Mouse (Mus musculus) midbrain, postnatal 0 days (tissue): Measurements from ENCODE around the gene U90926. TPM values are rescaled to one million over a fixed set of nuclear protein-coding genes. Genes with fewer than 3 reads are reported as not detected.

Experiments used
- ATAC-seq: fragments of 200-750 bp; cut with Nextera tagmentation; 2 replicates; pipeline ENCODE4 v1.8.0; 2017; ENCODE audit warnings: moderate number of reproducible peaks, mild to moderate bottlenecking, moderate TSS enrichment, moderate library complexity; ENCODE audit not compliant: low FRiP score
- DNase-seq: peaks from one replicate; pipeline ENCODE4 v3.0.0-alpha.2; 2015; ENCODE audit warnings: low spot score
- H3K27ac ChIP-seq: fragments of 300-500 bp; sonication (generic); 2 replicates; pipeline ENCODE4 v1.5.1; 2014; ENCODE audit warnings: low read depth, mild to moderate bottlenecking, low read length, mixed read lengths
- H3K27me3 ChIP-seq: fragments of 300-500 bp; sonication (generic); 2 replicates; pipeline ENCODE4 v1.6.1; 2014; ENCODE audit warnings: low read length, control low read depth, mixed read lengths; ENCODE audit not compliant: insufficient read depth
- H3K36me3 ChIP-seq: fragments of 300-500 bp; sonication (generic); 2 replicates; pipeline ENCODE4 v1.6.1; 2014; ENCODE audit warnings: low read length, control low read depth, mixed read lengths; ENCODE audit not compliant: insufficient read depth
- H3K4me1 ChIP-seq: fragments of 300-500 bp; sonication (generic); 2 replicates; pipeline ENCODE4 v1.6.1; 2014; ENCODE audit warnings: mild to moderate bottlenecking, control low read depth, antibody characterized with exemption, low read length, mixed read lengths; ENCODE audit not compliant: insufficient read depth
- H3K4me2 ChIP-seq: fragments of 300-500 bp; sonication (generic); 2 replicates; pipeline ENCODE4 v1.6.1; 2014; ENCODE audit warnings: low read depth, mild to moderate bottlenecking, low read length, mixed read lengths; ENCODE audit not compliant: poor library complexity, severe bottlenecking
- H3K4me3 ChIP-seq: fragments of 300-500 bp; sonication (generic); 2 replicates; pipeline ENCODE4 v1.5.1; 2014; ENCODE audit warnings: low read depth, mild to moderate bottlenecking, low read length, moderate library complexity
- H3K9ac ChIP-seq: fragments of 300-500 bp; sonication (generic); replicated peaks from 2 replicates; pipeline ENCODE4 v1.6.1; 2014; ENCODE audit warnings: mild to moderate bottlenecking, low read length, moderate library complexity, mixed read lengths; ENCODE audit not compliant: poor library complexity, severe bottlenecking
- H3K9me3 ChIP-seq: fragments of 300-500 bp; sonication (generic); 2 replicates; pipeline ENCODE4 v1.6.1; 2016; ENCODE audit warnings: low read length, control low read depth
- CTCF ChIP-seq: IDR thresholded peaks from 2 replicates; pipeline ENCODE4 v1.5.1; 2016; ENCODE audit warnings: antibody characterized with exemption, mild to moderate bottlenecking
- WGBS: fragments of 180-500 bp; shearing (Covaris S2); extraction: QIAGEN DNeasy Blood & Tissue Kit; methylation state at CpG from one replicate; pipeline ENCODE4 v1.1.7; 2014; 5-methylcytosine and 5-hydroxymethylcytosine counted together
- polyA plus RNA-seq: library from polyadenylated mRNA; unstranded; fragments of >200 nt; fragmentation: Nextera tagmentation; extraction: Ambion mirVana; gene quantifications from 2 replicates; pipeline ENCODE4 v1.2.1, GENCODE M21; 2015
- total RNA-seq: library from RNA; depleted of rRNA; stranded (reverse); fragments of >200 nt; gene quantifications from 2 replicates; pipeline ENCODE4 v1.2.3, GENCODE M21; 2014

Gene U90926
- total and polyA plus RNA-seq, 2 experiments from 2014 or later, result not detected

DNA sequence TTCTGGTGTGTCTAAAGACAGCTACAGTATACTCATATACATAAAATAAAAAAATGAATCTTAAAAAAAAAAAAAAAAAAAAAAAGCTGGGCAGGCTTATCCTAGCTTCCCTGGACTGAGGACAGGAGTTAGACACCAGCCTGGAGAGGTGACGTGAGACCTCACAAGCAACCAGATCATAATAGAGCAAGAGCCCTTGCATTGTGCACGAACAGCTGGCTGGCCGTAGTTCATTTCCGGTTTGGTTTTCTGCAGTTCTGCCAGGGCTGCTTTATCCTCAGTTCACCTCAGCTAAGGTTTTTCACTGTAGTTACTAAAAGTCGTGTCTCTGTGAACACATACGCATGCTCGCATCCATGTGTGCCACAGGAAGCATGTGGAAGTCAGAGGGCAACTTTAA is 12.6 kb upstream of the U90926 start:
- no peak overlapping the region for H3K4me2 ChIP-seq
- no peak overlapping the region for H3K9ac ChIP-seq
- no peak for DNase-seq
- ATAC-seq, result no peak
- H3K4me3 ChIP-seq, result no peak overlapping the region
- no peak overlapping the region for H3K27ac ChIP-seq
- no peak for TF ChIP-seq CTCF
- H3K4me1 ChIP-seq, result no peaks in the 10 kb centered on the region
- WGBS, result 89% methylated on average over 7 of the region's 7 CpGs
- H3K27me3 ChIP-seq, result no peaks in the 10 kb centered on the region
- H3K9me3 ChIP-seq, result no peaks in the 10 kb centered on the region
- H3K36me3 ChIP-seq, result no peaks in the 10 kb centered on the region

DNA sequence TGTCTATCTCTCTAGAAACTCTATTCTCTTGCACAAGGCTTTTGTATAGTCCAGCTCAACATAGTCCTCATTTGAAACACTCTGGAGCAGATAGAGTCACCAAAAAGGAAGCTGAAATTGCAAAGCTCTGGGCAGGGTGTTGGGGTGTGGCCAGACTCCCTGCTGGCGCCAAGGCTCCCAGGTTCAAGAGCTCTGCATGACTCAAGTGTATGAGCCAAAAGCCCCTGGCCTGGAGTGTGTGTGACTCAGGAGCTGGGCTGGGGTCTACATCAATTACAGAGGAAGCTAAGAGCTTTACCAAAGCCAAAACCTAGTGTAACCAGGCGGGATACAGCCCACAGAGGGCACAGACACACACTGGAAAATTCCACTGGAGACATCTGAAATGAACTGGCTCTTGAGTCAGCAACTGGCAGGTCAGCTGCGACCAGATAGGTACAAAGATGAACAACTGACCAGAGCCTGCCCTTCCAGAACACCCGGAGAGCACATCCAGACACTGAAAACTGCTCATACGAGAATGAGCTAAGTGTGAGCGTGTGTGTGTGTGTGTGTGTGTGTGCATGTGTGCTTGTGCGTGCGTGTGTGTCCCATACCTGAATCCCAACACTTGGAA is 5.2 kb upstream of the U90926 start:
- WGBS, result 92% methylated on average over 8 of the region's 8 CpGs
- Histone ChIP-seq H3K9ac (no peak overlapping the region), H3K27me3 (no peaks in the 10 kb centered on the region), H3K4me3 (no peak overlapping the region), H3K9me3 (no peaks in the 10 kb centered on the region), H3K36me3 (no peaks in the 10 kb centered on the region), H3K27ac (no peak overlapping the region), H3K4me1 (peaks cover 5% of the 10 kb centered on the region; the same call in 1 of the 2 replicates), H3K4me2 (no peak overlapping the region)
- DNase-seq (no peak), ATAC-seq (no peak)
- TF ChIP-seq CTCF, result no peak

DNA sequence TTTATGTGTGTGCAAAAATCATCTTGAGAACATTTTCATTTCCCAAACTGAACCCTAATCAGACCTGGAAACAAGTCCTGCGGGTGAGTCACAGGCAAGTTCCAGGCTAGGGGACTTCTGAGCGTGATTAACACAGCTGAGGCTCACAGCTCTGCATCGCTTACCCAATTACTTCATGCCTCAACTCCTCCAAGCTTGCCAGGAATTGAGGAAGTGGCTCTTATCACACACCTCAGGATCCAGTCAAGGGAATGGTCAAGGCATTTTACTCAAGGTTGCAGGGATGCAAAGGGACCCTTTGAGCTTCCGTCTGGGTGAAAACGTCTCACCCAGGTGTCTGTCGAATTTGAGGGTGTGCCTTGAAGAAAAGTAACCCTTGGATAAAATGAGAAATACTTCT is 4.6 kb upstream of the U90926 start:
- H3K4me2 ChIP-seq, result no peak overlapping the region
- H3K4me1 ChIP-seq, result peaks cover 5% of the 10 kb centered on the region; the same call in 1 of the 2 replicates
- no peak for TF ChIP-seq CTCF
- H3K9me3 ChIP-seq, result no peaks in the 10 kb centered on the region
- no peaks in the 10 kb centered on the region for H3K27me3 ChIP-seq
- H3K4me3 ChIP-seq, result no peak overlapping the region
- WGBS, result 75% methylated on average over 6 of the region's 6 CpGs
- H3K36me3 ChIP-seq, result no peaks in the 10 kb centered on the region
- ATAC-seq (no peak), DNase-seq (no peak)
- 0 out of 2 replicates have a peak overlapping the region, but pooled peaks have one; percentile 68 for H3K27ac ChIP-seq
- H3K9ac ChIP-seq, result no peak overlapping the region

DNA sequence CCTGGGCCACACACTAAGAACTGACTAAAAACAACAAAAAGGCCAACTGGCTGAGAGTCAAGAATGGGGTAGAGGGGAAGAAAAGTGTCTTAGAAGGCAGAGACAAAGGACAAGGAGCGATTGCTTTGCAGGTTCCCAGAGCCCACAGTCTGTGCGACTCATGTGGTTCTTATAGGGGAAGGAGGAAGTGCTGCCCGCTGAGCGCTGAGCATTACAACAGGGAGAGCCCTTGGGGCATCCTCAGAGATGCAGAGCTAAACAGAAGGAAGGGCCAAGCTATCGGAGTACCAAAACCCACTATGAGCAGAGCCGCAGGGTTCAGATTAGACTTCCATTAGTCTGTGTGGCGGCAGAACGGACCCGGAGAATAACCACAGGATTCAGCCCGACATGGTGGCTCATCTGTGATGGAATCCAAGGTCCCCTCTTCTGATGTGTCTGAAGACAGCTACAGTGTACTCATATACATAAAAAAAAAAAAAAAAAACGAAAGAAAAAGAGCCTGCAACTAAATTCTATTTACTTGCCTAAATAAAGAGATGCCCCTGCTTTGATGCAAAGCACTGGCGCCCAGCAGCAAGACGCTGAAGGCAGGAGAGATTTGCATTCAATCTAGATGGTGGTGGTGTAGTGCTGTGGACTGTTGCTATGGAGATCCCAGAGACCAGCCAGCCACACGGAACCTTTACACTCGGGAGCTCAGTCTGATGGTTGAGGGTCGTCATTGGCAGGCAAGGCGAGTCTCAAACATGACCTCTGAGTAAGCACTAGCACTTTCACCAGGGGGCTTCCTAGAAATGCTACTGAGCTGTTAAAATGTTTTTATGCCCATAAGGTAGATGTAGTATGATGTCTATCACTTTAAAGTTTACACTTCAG is 3.9 kb upstream of the U90926 start:
- no peak for TF ChIP-seq CTCF
- ATAC-seq (peak; percentile 86), DNase-seq (peak; percentile 58)
- no peak overlapping the region for H3K4me3 ChIP-seq
- no peak overlapping the region for H3K9ac ChIP-seq
- WGBS, result 21% methylated on average over 17 of the region's 17 CpGs
- no peaks in the 10 kb centered on the region for H3K36me3 ChIP-seq
- H3K27me3 ChIP-seq, result no peaks in the 10 kb centered on the region
- H3K27ac ChIP-seq, result peak overlapping the region; percentile 68
- peaks cover 5% of the 10 kb centered on the region; the same call in 1 of the 2 replicates for H3K4me1 ChIP-seq
- peak overlapping the region; percentile 26; the same call in 1 of the 2 replicates for H3K4me2 ChIP-seq
- no peaks in the 10 kb centered on the region for H3K9me3 ChIP-seq

DNA sequence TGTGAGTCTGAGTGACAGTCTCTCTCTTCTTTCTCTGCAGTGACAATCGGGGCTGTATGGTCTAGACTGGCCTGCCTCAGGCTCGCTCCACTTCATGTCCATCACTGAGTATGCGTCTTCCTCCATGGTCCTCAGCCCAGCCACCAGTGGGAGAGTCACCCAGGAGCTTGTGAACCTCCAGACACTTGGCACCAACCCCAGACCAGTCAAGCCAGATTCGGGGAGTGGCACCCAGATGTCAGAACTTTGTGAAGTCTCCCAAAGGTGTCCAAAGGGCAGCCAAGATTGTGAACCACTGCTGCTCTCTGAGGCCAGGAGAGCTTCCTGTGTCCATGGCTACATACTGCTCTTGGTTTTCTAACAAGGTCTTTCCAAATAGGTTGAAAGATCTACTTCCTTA is 3.0 kb downstream of the U90926 start:
- H3K4me2 ChIP-seq, result no peak overlapping the region
- no peaks in the 10 kb centered on the region for H3K36me3 ChIP-seq
- H3K9ac ChIP-seq, result no peak overlapping the region
- TF ChIP-seq CTCF, result no peak
- no peaks in the 10 kb centered on the region for H3K4me1 ChIP-seq
- no peaks in the 10 kb centered on the region for H3K9me3 ChIP-seq
- ATAC-seq (no peak), DNase-seq (no peak)
- no peak overlapping the region for H3K4me3 ChIP-seq
- no peak overlapping the region for H3K27ac ChIP-seq
- no peaks in the 10 kb centered on the region for H3K27me3 ChIP-seq
- 94% methylated on average over 4 of the region's 4 CpGs for WGBS

DNA sequence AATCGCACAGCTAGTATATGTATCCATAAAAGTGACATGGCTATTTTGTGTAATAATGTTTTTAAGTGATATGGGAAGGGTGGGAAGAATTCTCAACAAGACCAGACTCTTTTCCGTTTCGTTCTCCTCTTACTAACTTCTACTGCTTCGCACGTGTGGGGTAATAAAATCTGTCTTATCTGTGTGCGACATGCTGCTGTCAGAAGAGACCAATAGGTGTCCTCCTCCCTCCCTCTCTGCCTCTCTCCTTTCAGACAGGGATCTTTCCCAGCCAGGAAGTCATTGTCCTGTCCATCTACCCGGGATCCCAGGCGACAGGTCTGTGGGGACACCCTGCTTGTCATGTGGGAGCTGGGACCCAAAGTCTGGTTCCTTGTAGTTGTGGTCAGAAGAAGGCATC is 5.0 kb downstream of the U90926 start:
- Histone ChIP-seq H3K9me3 (no peaks in the 10 kb centered on the region), H3K27me3 (no peaks in the 10 kb centered on the region), H3K4me2 (no peak overlapping the region), H3K9ac (no peak overlapping the region), H3K27ac (no peak overlapping the region), H3K4me1 (no peaks in the 10 kb centered on the region), H3K4me3 (no peak overlapping the region), H3K36me3 (no peaks in the 10 kb centered on the region; the same call in 1 of the 2 replicates)
- no peak for ATAC-seq
- WGBS, result 82% methylated on average over 8 of the region's 8 CpGs
- no peak for DNase-seq
- TF ChIP-seq CTCF, result no peak
